Mouse (Mus musculus) bone marrow macrophage, adult 2 months (primary cell): Measurements from ENCODE around the gene Ccl6. TPM values are rescaled to one million over a fixed set of nuclear protein-coding genes. Genes with fewer than 3 reads are reported as not detected.

Experiments
- H3K27ac ChIP-seq: 2 replicates; pipeline ENCODE4 v1.5.1; 2012; ENCODE audit warnings: low read depth, low read length; ENCODE audit not compliant: insufficient read depth
- H3K4me1 ChIP-seq: 2 replicates; pipeline ENCODE4 v1.6.1; 2012; ENCODE audit warnings: low read length; ENCODE audit not compliant: control insufficient read depth, insufficient read depth
- H3K4me3 ChIP-seq: 2 replicates; pipeline ENCODE4 v1.5.1; 2012; ENCODE audit warnings: mild to moderate bottlenecking, low read length, moderate library complexity; ENCODE audit not compliant: insufficient read depth
- CTCF ChIP-seq: IDR thresholded peaks from 2 replicates; pipeline ENCODE4 v1.5.1; 2012; ENCODE audit warnings: low read depth, mild to moderate bottlenecking, low read length, moderate library complexity
- POLR2A ChIP-seq: IDR thresholded peaks from 2 replicates; pipeline ENCODE4 v1.6.1; 2012; ENCODE audit warnings: mild to moderate bottlenecking, low read depth, low read length, borderline replicate concordance
- polyA plus RNA-seq: library from polyadenylated mRNA; stranded (reverse); fragments of >200 nt; gene quantifications from 2 replicates; pipeline ENCODE4 v1.2.4, GENCODE M21; 2012; ENCODE audit not compliant: missing spikeins, insufficient read depth, insufficient read length

Gene Ccl6
- polyA plus RNA-seq, 1 experiment = 174 TPM

- H3K4me1 ChIP-seq = peaks cover 51% of the 10 kb centered on the region
- no peak overlapping the region for H3K4me3 ChIP-seq
- no peak overlapping the region for H3K27ac ChIP-seq
- TF ChIP-seq CTCF = no peak
- TF ChIP-seq POLR2A = no peak
Observed at GRCm38 (mm10) chr11:83580699-83581232, 12.1 kb downstream of the Ccl6 start.

GRCm38 (mm10) chr11:83578999-83579398 lies 13.9 kb downstream of the Ccl6 start:
- peak overlapping the region; percentile 97 for H3K27ac ChIP-seq
- TF ChIP-seq POLR2A (no peak), CTCF (no peak)
- peaks cover 65% of the 10 kb centered on the region for H3K4me1 ChIP-seq
- H3K4me3 ChIP-seq = no peak overlapping the region

- Histone ChIP-seq H3K4me3 (peak within 1 kb of the TSS; percentile 53), H3K27ac (peak within 1 kb of the TSS; percentile 97), H3K4me1 (peaks cover 67% of the 10 kb centered on the region)
- no peak for TF ChIP-seq POLR2A
- TF ChIP-seq CTCF = no peak
Observed at GRCm38 (mm10) chr11:83578186-83578760, 14.6 kb downstream of the Ccl6 start, which contains the start of gene Ccl9. TSS of gene Ccl9 (minus strand) at chr11:83578636.

- Histone ChIP-seq H3K4me1 (peaks cover 65% of the 10 kb centered on the region), H3K4me3 (peak overlapping the region; percentile 53), H3K27ac (peak overlapping the region; percentile 97)
- TF ChIP-seq CTCF (no peak), POLR2A (no peak)
Observed at GRCm38 (mm10) chr11:83576927-83577555, 15.8 kb downstream of the Ccl6 start.

- Histone ChIP-seq H3K27ac (peak overlapping the region; percentile 77), H3K4me1 (peaks cover 60% of the 10 kb centered on the region), H3K4me3 (no peak overlapping the region)
- TF ChIP-seq CTCF = no peak
- TF ChIP-seq POLR2A = no peak
Observed at GRCm38 (mm10) chr11:83572834-83573233, 20.1 kb downstream of the Ccl6 start.

GRCm38 (mm10) chr11:83572223-83572622 lies 20.7 kb downstream of the Ccl6 start:
- H3K27ac ChIP-seq = peak overlapping the region; percentile 96

GRCm38 (mm10) chr11:83570189-83570588 lies 22.7 kb downstream of the Ccl6 start:
- Histone ChIP-seq H3K27ac (no peak overlapping the region), H3K4me3 (no peak overlapping the region), H3K4me1 (peaks cover 46% of the 10 kb centered on the region)
- TF ChIP-seq POLR2A = no peak
- no peak for TF ChIP-seq CTCF

More at GRCm38 (mm10) chr11:83572223-83572622, 20.7 kb downstream of the Ccl6 start:
- Histone ChIP-seq H3K4me1 (peaks cover 59% of the 10 kb centered on the region), H3K4me3 (no peak overlapping the region)
- TF ChIP-seq POLR2A (no peak), CTCF (no peak)

- TF ChIP-seq CTCF = no peak
- no peak for TF ChIP-seq POLR2A
- Histone ChIP-seq H3K27ac (no peak overlapping the region), H3K4me3 (no peak overlapping the region), H3K4me1 (peaks cover 37% of the 10 kb centered on the region)
Observed at GRCm38 (mm10) chr11:83569249-83569648, 23.6 kb downstream of the Ccl6 start.

- H3K4me3 ChIP-seq = no peak overlapping the region
- no peak overlapping the region for H3K27ac ChIP-seq
- peaks cover 37% of the 10 kb centered on the region for H3K4me1 ChIP-seq
- TF ChIP-seq POLR2A = no peak
Observed at GRCm38 (mm10) chr11:83568786-83569185, 24.1 kb downstream of the Ccl6 start.

- H3K4me3 ChIP-seq = no peak overlapping the region
- peaks cover 35% of the 10 kb centered on the region for H3K4me1 ChIP-seq
- TF ChIP-seq POLR2A = no peak
- TF ChIP-seq CTCF = no peak
- no peak overlapping the region for H3K27ac ChIP-seq
Observed at GRCm38 (mm10) chr11:83568061-83568460, 24.8 kb downstream of the Ccl6 start.
